8 mouse cellular contexts compared by ENCODE assay signal in the genomic region with DNA sequence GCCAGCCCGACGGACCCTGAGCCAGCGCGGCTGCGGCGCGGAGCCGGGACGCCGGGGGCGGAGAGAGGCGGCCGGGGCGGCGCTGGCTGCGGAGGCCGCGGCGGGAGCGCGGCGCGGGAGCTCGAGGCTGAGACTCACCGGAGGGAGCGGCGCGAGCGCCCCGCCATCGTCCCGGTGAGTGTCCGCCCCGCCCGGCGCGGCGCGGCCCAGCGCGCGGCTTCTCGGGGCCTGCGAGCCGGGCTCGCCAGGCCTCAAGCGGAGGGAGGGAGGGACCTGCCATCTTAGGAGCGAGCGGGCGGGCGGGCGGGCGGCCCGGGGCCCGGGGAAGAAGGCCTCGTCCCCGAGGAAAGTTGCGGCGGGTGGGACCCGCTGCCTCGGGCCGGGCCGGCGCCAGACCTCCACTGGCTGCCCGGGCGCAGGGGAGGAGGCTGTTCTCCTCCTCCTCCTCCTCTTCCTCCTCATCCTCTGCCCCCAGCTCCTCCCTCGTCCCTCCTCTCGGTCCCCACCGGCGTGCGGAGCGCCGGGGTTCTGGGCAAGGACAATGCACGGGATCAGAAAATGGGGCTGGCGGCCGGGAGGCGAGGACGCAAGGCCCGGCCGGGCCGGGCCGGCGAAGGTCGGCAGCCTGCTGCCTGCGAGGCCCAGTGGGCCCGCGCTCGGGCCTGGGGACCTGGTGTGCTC. TPM values are rescaled to one million over a fixed set of nuclear protein-coding genes. Genes with fewer than 3 reads are reported as not detected.
DNase-seq lines count a peak whose midpoint lies in the region; ATAC-seq and TF ChIP-seq lines count a peak whose summit lies in the region.

No protein-coding gene starts in this region.

- ATAC-seq in hindbrain, embryonic 15.5 days (ENCODE audit: low FRiP score, low read depth) = 0 out of 2 replicates have a peak, but pooled peaks have one; percentile 4
- peak; percentile 11 for ATAC-seq in megakaryocyte, adult 5-6 weeks (ENCODE audit: poor library complexity, severe bottlenecking)

- H3K36me3 ChIP-seq in hindbrain, embryonic 15.5 days = no peaks in the 10 kb centered on the region

- TF ChIP-seq CTCF in gastrocnemius, adult 2 months (IDR thresholded peaks at IDR 0.05) = no peak

- H3K9ac ChIP-seq in hindbrain, embryonic 15.5 days = peak overlapping the region; percentile 96

- intact Hi-C loops in gastrocnemius, adult 2 months (cut with DNase I) = loop anchor here (2.0 to 5.0 kb wide), 2 partner anchors 34 to 142 kb away; no protein-coding TSS in a partner anchor
- intact Hi-C loops in left cerebral cortex, postnatal 10 days (cut with DNase I) = loop anchor here (5.0 kb wide), 1 partner anchor 47 kb away; no protein-coding TSS in a partner anchor

- H3K4me3 ChIP-seq in gastrocnemius, adult 2 months = peak overlapping the region; percentile 97
- peak overlapping the region; percentile 88 for H3K4me3 ChIP-seq in hindbrain, embryonic 15.5 days

- H3K9me3 ChIP-seq in hindbrain, embryonic 15.5 days = no peaks in the 10 kb centered on the region

- peak overlapping the region; percentile 76 for H3K4me2 ChIP-seq in hindbrain, embryonic 15.5 days

- WGBS in hindbrain, embryonic 15.5 days = 1% methylated on average over 40 of the region's 88 CpGs

- peak overlapping the region; percentile 99 for H3K27ac ChIP-seq in gastrocnemius, adult 2 months
- peak overlapping the region; percentile 99 for H3K27ac ChIP-seq in hindbrain, embryonic 15.5 days (replicated peaks)

- no peaks in the 10 kb centered on the region for H3K27me3 ChIP-seq in hindbrain, embryonic 15.5 days

- DNase-seq in R1 (ENCODE audit: low read depth, low spot score) = peak; percentile 57
- peak; percentile 55 to 63 for DNase-seq in cerebellum, postnatal 14 days
- DNase-seq in gastrocnemius, adult 2 months = peak; percentile 83
- peak; percentile 31 to 76 for DNase-seq in left cerebral cortex, postnatal 10 days (ENCODE audit: extremely low spot score in 1 of 2, low spot score in 2 of 2)
- DNase-seq in right cerebral cortex, postnatal 10 days (ENCODE audit: low spot score in 2 of 2) = peak; percentile 64 to 71
- DNase-seq in urinary bladder, adult 2 months (ENCODE audit: low spot score) = peak; percentile 77

- peaks cover 39% of the 10 kb centered on the region for H3K4me1 ChIP-seq in hindbrain, embryonic 15.5 days (replicated peaks)

RNA-seq across cellular contexts. Expression of gene Dyrk1a, which starts 0.7 kb away (rescaled TPM):
- 10 to 100 TPM; 94.4 to 98.0 TPM for total RNA-seq in gastrocnemius, adult 2 months (2021)
- 10.5 and 10.7 TPM in 2 replicates for polyA plus RNA-seq in hindbrain, embryonic 15.5 days (2015; fragmentation: Nextera tagmentation; extraction: Ambion mirVana)
- 100 to 1,000 TPM; 102 to 104 TPM for total RNA-seq in left cerebral cortex, postnatal 10 days (2021)
- total RNA-seq in megakaryocyte, adult 5-6 weeks (2015) = 65.9 and 67.4 TPM in 2 replicates
- total RNA-seq in megakaryocyte, adult 5-6 weeks (2017) = 62.2 and 66.8 TPM in 2 replicates
- 25.4 and 31.6 TPM in 2 replicates for polyA plus RNA-seq in urinary bladder, adult 2 months (2012; rRNA removed)

RNA-seq across cellular contexts. Expression of gene Vps26c, which starts 43.9 kb away (rescaled TPM):
- total RNA-seq in gastrocnemius, adult 2 months (2021) = 10 to 100 TPM in 1 of 2 experiments, 1 to 10 TPM in 1; 8.2 to 10.4 TPM
- 86.9 and 88.7 TPM in 2 replicates for polyA plus RNA-seq in hindbrain, embryonic 15.5 days (2015; fragmentation: Nextera tagmentation; extraction: Ambion mirVana)
- 10 to 100 TPM; 32.8 to 33.0 TPM for total RNA-seq in left cerebral cortex, postnatal 10 days (2021)
- 39.2 and 43.3 TPM in 2 replicates for total RNA-seq in megakaryocyte, adult 5-6 weeks (2015)
- 45.6 and 46.0 TPM in 2 replicates for total RNA-seq in megakaryocyte, adult 5-6 weeks (2017)
- polyA plus RNA-seq in urinary bladder, adult 2 months (2012; rRNA removed) = 52.4 and 64.7 TPM in 2 replicates

Comparison
In these comparisons a context has a peak if more than half of its experiments do, and no peak if none do; other contexts are left out.
1. Peak in every context shown above with its lines: DNase-seq, ATAC-seq, H3K4me3 ChIP-seq and H3K27ac ChIP-seq.